Mouse (Mus musculus) heart, embryonic 16.5 days (tissue): ENCODE data around the gene Lcn2. TPM values are rescaled to one million over a fixed set of nuclear protein-coding genes. Genes with fewer than 3 reads are reported as not detected.
A peak's percentile ranks its signal among the peaks of the same experiment; 100 is the strongest.

ENCODE experiments used
- ATAC-seq: fragments of 200-750 bp; cut with Nextera tagmentation; replicated peaks from 2 replicates; pipeline ENCODE4 v1.8.0; 2017; ENCODE audit warnings: moderate number of reproducible peaks; ENCODE audit not compliant: insufficient read depth, low FRiP score; ENCODE audit errors: extremely low read depth
- H3K27ac ChIP-seq: fragments of 300-500 bp; sonication (generic); 2 replicates; pipeline ENCODE4 v1.5.1; 2014; ENCODE audit warnings: mild to moderate bottlenecking, low read length, control low read depth, moderate library complexity
- H3K27me3 ChIP-seq: fragments of 300-500 bp; sonication (generic); 2 replicates; pipeline ENCODE4 v1.6.1; 2014; ENCODE audit warnings: low read length, mixed read lengths; ENCODE audit not compliant: control insufficient read depth, insufficient read depth
- H3K36me3 ChIP-seq: fragments of 300-500 bp; sonication (generic); 2 replicates; pipeline ENCODE4 v1.6.1; 2014; ENCODE audit not compliant: control insufficient read depth, insufficient read depth
- H3K4me1 ChIP-seq: fragments of 300-500 bp; sonication (generic); 2 replicates; pipeline ENCODE4 v1.6.1; 2014; ENCODE audit warnings: low read length, mixed read lengths; ENCODE audit not compliant: control insufficient read depth, insufficient read depth
- H3K4me2 ChIP-seq: fragments of 300-500 bp; sonication (generic); 2 replicates; pipeline ENCODE4 v1.6.1; 2014; ENCODE audit warnings: low read depth, mild to moderate bottlenecking, control low read depth, low read length
- H3K4me3 ChIP-seq: fragments of 300-500 bp; sonication (generic); 2 replicates; pipeline ENCODE4 v1.5.1; 2014; ENCODE audit warnings: mild to moderate bottlenecking, control low read depth, low read length
- H3K9ac ChIP-seq: fragments of 300-500 bp; sonication (generic); 2 replicates; pipeline ENCODE4 v1.6.1; 2014; ENCODE audit warnings: low read length, control low read depth
- H3K9me3 ChIP-seq: fragments of 300-500 bp; sonication (generic); replicated peaks from 2 replicates; pipeline ENCODE4 v1.6.1; 2016; ENCODE audit warnings: low read length; ENCODE audit not compliant: control insufficient read depth
- WGBS: fragments of 180-500 bp; shearing (Covaris S2); extraction: QIAGEN DNeasy Blood & Tissue Kit; methylation state at CpG from one replicate; pipeline ENCODE4 v1.1.7; 2014; 5-methylcytosine and 5-hydroxymethylcytosine counted together
- polyA plus RNA-seq: library from polyadenylated mRNA; unstranded; fragments of >200 nt; fragmentation: Nextera tagmentation; extraction: Ambion mirVana; gene quantifications from 2 replicates; pipeline ENCODE4 v1.2.1, GENCODE M21; 2015

Gene Lcn2
- polyA plus RNA-seq, 1 experiment from 2014 or later, result 2.5 TPM

GRCm38 (mm10) chr2:32425568-32425967 lies 37.5 kb upstream of the Lcn2 start:
- no peak for ATAC-seq
- no peaks in the 10 kb centered on the region for H3K27me3 ChIP-seq
- H3K4me3 ChIP-seq, result no peak overlapping the region
- H3K4me2 ChIP-seq, result no peak overlapping the region
- peaks cover 41% of the 10 kb centered on the region for H3K4me1 ChIP-seq
- H3K9ac ChIP-seq, result no peak overlapping the region
- H3K9me3 ChIP-seq, result no peaks in the 10 kb centered on the region
- WGBS, result 53% methylated on average over 5 of the region's 5 CpGs
- H3K27ac ChIP-seq, result no peak overlapping the region
- peaks cover 1% of the 10 kb centered on the region; the same call in 1 of the 2 replicates for H3K36me3 ChIP-seq

- WGBS, result 44% methylated on average over 3 of the region's 3 CpGs
- ATAC-seq, result no peak
- H3K4me2 ChIP-seq, result no peak overlapping the region
These were observed 36.7 kb upstream of the Lcn2 start for GRCm38 (mm10) chr2:32424796-32425195.

GRCm38 (mm10) chr2:32423481-32424331 lies 35.7 kb upstream of the Lcn2 start:
- Histone ChIP-seq H3K4me3 (peak overlapping the region; percentile 61), H3K36me3 (peaks cover 8% of the 10 kb centered on the region; the same call in 1 of the 2 replicates), H3K4me1 (peaks cover 36% of the 10 kb centered on the region), H3K27me3 (no peaks in the 10 kb centered on the region), H3K9me3 (no peaks in the 10 kb centered on the region), H3K9ac (peak overlapping the region; percentile 67), H3K27ac (peak overlapping the region; percentile 89), H3K4me2 (peak overlapping the region; percentile 86)
- peak; percentile 92 for ATAC-seq
- 6% methylated on average over 14 of the region's 14 CpGs for WGBS

More at GRCm38 (mm10) chr2:32424796-32425195, 36.7 kb upstream of the Lcn2 start:
- no peak overlapping the region for H3K4me3 ChIP-seq
- peaks cover 8% of the 10 kb centered on the region; the same call in 1 of the 2 replicates for H3K36me3 ChIP-seq
- peak overlapping the region; percentile 89 for H3K27ac ChIP-seq
- peaks cover 38% of the 10 kb centered on the region for H3K4me1 ChIP-seq
- H3K9me3 ChIP-seq, result no peaks in the 10 kb centered on the region
- no peak overlapping the region; the same call in 1 of the 2 replicates for H3K9ac ChIP-seq
- H3K27me3 ChIP-seq, result no peaks in the 10 kb centered on the region

GRCm38 (mm10) chr2:32421851-32422251 lies 33.8 kb upstream of the Lcn2 start:
- no peak overlapping the region for H3K9ac ChIP-seq
- H3K9me3 ChIP-seq, result no peaks in the 10 kb centered on the region
- WGBS, result 88% methylated on average over 6 of the region's 6 CpGs
- no peak for ATAC-seq
- H3K4me3 ChIP-seq, result no peak overlapping the region
- H3K4me1 ChIP-seq, result peaks cover 28% of the 10 kb centered on the region
- peaks cover 19% of the 10 kb centered on the region for H3K36me3 ChIP-seq
- H3K27me3 ChIP-seq, result no peaks in the 10 kb centered on the region
- H3K27ac ChIP-seq, result no peak overlapping the region
- H3K4me2 ChIP-seq, result no peak overlapping the region

- no peak overlapping the region for H3K4me3 ChIP-seq
- H3K9me3 ChIP-seq, result no peaks in the 10 kb centered on the region
- no peak overlapping the region for H3K9ac ChIP-seq
- no peak overlapping the region for H3K4me2 ChIP-seq
- no peaks in the 10 kb centered on the region for H3K27me3 ChIP-seq
- no peak overlapping the region for H3K27ac ChIP-seq
- peaks cover 28% of the 10 kb centered on the region for H3K4me1 ChIP-seq
- 81% methylated on average over 6 of the region's 6 CpGs for WGBS
- no peak for ATAC-seq
- peaks cover 30% of the 10 kb centered on the region for H3K36me3 ChIP-seq
These were observed 32.6 kb upstream of the Lcn2 start for GRCm38 (mm10) chr2:32420647-32421046.

GRCm38 (mm10) chr2:32420066-32420608 lies 32.1 kb upstream of the Lcn2 start:
- Histone ChIP-seq H3K4me3 (no peak overlapping the region), H3K4me2 (no peak overlapping the region), H3K9ac (no peak overlapping the region), H3K4me1 (peaks cover 28% of the 10 kb centered on the region), H3K9me3 (no peaks in the 10 kb centered on the region), H3K36me3 (peaks cover 35% of the 10 kb centered on the region), H3K27me3 (no peaks in the 10 kb centered on the region), H3K27ac (no peak overlapping the region)
- 86% methylated on average over 12 of the region's 12 CpGs for WGBS
- ATAC-seq, result no peak

GRCm38 (mm10) chr2:32419359-32419758 lies 31.3 kb upstream of the Lcn2 start:
- Histone ChIP-seq H3K4me3 (no peak overlapping the region), H3K36me3 (peaks cover 35% of the 10 kb centered on the region), H3K9ac (no peak overlapping the region), H3K4me2 (no peak overlapping the region), H3K9me3 (no peaks in the 10 kb centered on the region), H3K4me1 (peaks cover 21% of the 10 kb centered on the region), H3K27me3 (no peaks in the 10 kb centered on the region), H3K27ac (no peak overlapping the region)
- no peak for ATAC-seq
- 70% methylated on average over 3 of the region's 3 CpGs for WGBS

GRCm38 (mm10) chr2:32418430-32419151 lies 30.5 kb upstream of the Lcn2 start:
- 78% methylated on average over 12 of the region's 12 CpGs for WGBS

GRCm38 (mm10) chr2:32417486-32417885 lies 29.4 kb upstream of the Lcn2 start:
- 87% methylated on average over 8 of the region's 8 CpGs for WGBS
- Histone ChIP-seq H3K9ac (no peak overlapping the region), H3K4me3 (no peak overlapping the region), H3K27me3 (no peaks in the 10 kb centered on the region), H3K27ac (no peak overlapping the region), H3K4me1 (peaks cover 5% of the 10 kb centered on the region), H3K36me3 (peaks cover 35% of the 10 kb centered on the region), H3K4me2 (no peak overlapping the region), H3K9me3 (no peaks in the 10 kb centered on the region)
- no peak for ATAC-seq

More at GRCm38 (mm10) chr2:32418430-32419151, 30.5 kb upstream of the Lcn2 start:
- no peak overlapping the region for H3K4me2 ChIP-seq
- no peak overlapping the region for H3K4me3 ChIP-seq
- no peak for ATAC-seq
- no peaks in the 10 kb centered on the region for H3K27me3 ChIP-seq
- H3K4me1 ChIP-seq, result peaks cover 16% of the 10 kb centered on the region
- peaks cover 35% of the 10 kb centered on the region for H3K36me3 ChIP-seq
- no peaks in the 10 kb centered on the region for H3K9me3 ChIP-seq
- H3K27ac ChIP-seq, result no peak overlapping the region
- no peak overlapping the region for H3K9ac ChIP-seq
